Mouse (Mus musculus) heart, embryonic 13.5 days (tissue): ENCODE measurements around the gene Slc41a2. TPM values are rescaled to one million over a fixed set of nuclear protein-coding genes. Genes with fewer than 3 reads are reported as not detected.

Experiments
- ATAC-seq: fragments of 200-750 bp; cut with Nextera tagmentation; 2 replicates; pipeline ENCODE4 v1.8.0; 2017; ENCODE audit warnings: moderate TSS enrichment; ENCODE audit not compliant: insufficient number of reproducible peaks, low FRiP score, low TSS enrichment; ENCODE audit errors: extremely low read depth
- H3K27ac ChIP-seq: fragments of 300-500 bp; sonication (generic); replicated peaks from 2 replicates; pipeline ENCODE4 v1.5.1; 2015; ENCODE audit warnings: moderate library complexity, mild to moderate bottlenecking, inconsistent platforms
- H3K27me3 ChIP-seq: fragments of 300-500 bp; sonication (generic); replicated peaks from 2 replicates; pipeline ENCODE4 v1.6.1; 2015; ENCODE audit warnings: mild to moderate bottlenecking, inconsistent platforms
- H3K36me3 ChIP-seq: fragments of 300-500 bp; sonication (generic); 2 replicates; pipeline ENCODE4 v1.6.1; 2015; ENCODE audit warnings: mild to moderate bottlenecking, inconsistent platforms
- H3K4me1 ChIP-seq: fragments of 300-500 bp; sonication (generic); 2 replicates; pipeline ENCODE4 v1.6.1; 2015; ENCODE audit warnings: inconsistent platforms
- H3K4me2 ChIP-seq: fragments of 300-500 bp; sonication (generic); 2 replicates; pipeline ENCODE4 v1.6.1; 2015; ENCODE audit warnings: inconsistent platforms, mild to moderate bottlenecking, moderate library complexity
- H3K4me3 ChIP-seq: fragments of 300-500 bp; sonication (generic); 2 replicates; pipeline ENCODE4 v1.5.1; 2015; ENCODE audit warnings: moderate library complexity, mild to moderate bottlenecking, inconsistent platforms
- H3K9ac ChIP-seq: fragments of 300-500 bp; sonication (generic); 2 replicates; pipeline ENCODE4 v1.6.1; 2015; ENCODE audit warnings: inconsistent platforms, mild to moderate bottlenecking, moderate library complexity
- H3K9me3 ChIP-seq: fragments of 300-500 bp; sonication (generic); 2 replicates; pipeline ENCODE4 v1.6.1; 2016; ENCODE audit warnings: inconsistent platforms
- WGBS: fragments of 180-500 bp; shearing (Covaris S2); methylation state at CpG from one replicate; pipeline ENCODE4 v1.1.7; 2015; ENCODE audit warnings: mixed read lengths; 5-methylcytosine and 5-hydroxymethylcytosine counted together
- polyA plus RNA-seq: library from polyadenylated mRNA; unstranded; fragments of >200 nt; fragmentation: Nextera tagmentation; extraction: Ambion mirVana; gene quantifications from 2 replicates; pipeline ENCODE4 v1.2.1, GENCODE M21; 2015

Gene Slc41a2
- polyA plus RNA-seq, 1 experiment from 2014 or later: 0.62 TPM

DNA sequence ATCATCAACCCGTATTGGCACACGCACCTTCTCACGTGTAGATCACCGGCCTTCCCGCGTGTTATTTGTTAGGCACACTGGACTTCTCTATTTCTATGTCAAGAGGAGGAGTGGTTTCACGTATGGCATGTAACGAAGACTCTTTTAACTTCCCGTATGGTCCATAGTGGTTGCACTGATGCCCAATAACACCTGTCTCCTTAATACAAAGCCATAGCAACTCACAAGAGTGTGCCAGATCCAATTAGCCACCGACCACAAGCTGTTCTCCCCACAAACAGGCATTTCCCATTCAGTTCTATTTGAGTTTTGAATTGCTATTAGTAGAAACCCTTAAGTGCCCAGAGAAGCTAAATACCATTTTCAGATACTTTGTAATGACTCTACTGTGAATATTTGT is 117.5 kb downstream of the Slc41a2 start:
- Histone ChIP-seq H3K4me3 (no peak overlapping the region), H3K27me3 (no peaks in the 10 kb centered on the region), H3K27ac (no peak overlapping the region), H3K9ac (no peak overlapping the region), H3K9me3 (no peaks in the 10 kb centered on the region), H3K36me3 (no peaks in the 10 kb centered on the region), H3K4me2 (no peak overlapping the region), H3K4me1 (0 out of 2 replicates have a peak, but pooled peaks cover 3% of the 10 kb centered on the region)
- WGBS: 82% methylated on average over 10 of the region's 10 CpGs
- no peak for ATAC-seq

DNA sequence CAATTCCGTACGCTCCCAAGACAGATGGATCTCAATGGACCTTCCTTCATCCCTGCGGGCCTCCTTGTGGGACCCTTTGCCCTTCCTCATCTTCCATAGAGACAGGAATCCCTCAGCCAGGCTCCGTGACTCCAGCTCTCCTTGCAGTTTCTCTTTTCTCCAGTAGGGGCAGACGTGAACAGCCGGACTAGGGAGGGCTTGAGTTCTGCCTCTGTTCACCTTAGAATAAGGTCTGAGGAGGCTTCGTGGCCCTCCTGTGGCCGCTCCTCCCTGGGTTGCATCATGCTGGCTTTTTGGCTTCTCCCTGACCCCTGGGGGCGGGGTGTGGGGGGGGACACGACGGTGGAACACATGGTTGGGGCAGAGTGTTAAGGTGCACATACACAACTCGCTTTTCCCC is 118.0 kb downstream of the Slc41a2 start:
- H3K36me3 ChIP-seq: no peaks in the 10 kb centered on the region
- H3K27ac ChIP-seq: no peak overlapping the region
- H3K9ac ChIP-seq: no peak overlapping the region
- H3K4me3 ChIP-seq: no peak overlapping the region
- no peaks in the 10 kb centered on the region for H3K9me3 ChIP-seq
- H3K4me2 ChIP-seq: no peak overlapping the region
- H3K27me3 ChIP-seq: no peaks in the 10 kb centered on the region
- 29% methylated on average over 12 of the region's 12 CpGs for WGBS
- ATAC-seq: no peak
- 0 out of 2 replicates have a peak, but pooled peaks cover 3% of the 10 kb centered on the region for H3K4me1 ChIP-seq

DNA sequence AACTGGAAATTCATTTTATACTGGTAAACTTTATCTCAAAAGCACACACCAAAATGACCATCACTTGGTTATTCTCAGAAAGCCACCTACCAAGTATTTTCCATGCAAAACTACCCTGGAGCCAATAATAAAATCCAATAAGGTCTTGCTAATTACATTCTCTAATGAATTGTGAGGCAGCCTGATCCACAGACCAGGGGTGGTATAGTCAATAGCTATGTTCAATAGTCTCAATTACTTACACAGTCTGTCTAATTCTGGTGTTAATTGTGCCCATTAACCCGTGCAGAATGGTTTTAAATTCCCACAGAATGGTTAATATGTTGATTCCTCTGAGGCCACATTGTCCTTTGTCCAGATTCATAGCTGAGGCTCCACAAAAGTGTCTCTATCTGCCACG is 118.9 kb downstream of the Slc41a2 start:
- Histone ChIP-seq H3K36me3 (no peaks in the 10 kb centered on the region), H3K4me1 (0 out of 2 replicates have a peak, but pooled peaks cover 3% of the 10 kb centered on the region), H3K27ac (no peak overlapping the region), H3K4me2 (no peak overlapping the region), H3K9ac (no peak overlapping the region), H3K9me3 (no peaks in the 10 kb centered on the region), H3K27me3 (no peaks in the 10 kb centered on the region), H3K4me3 (no peak overlapping the region)
- 71% methylated on average over 2 of the region's 2 CpGs for WGBS
- no peak for ATAC-seq

DNA sequence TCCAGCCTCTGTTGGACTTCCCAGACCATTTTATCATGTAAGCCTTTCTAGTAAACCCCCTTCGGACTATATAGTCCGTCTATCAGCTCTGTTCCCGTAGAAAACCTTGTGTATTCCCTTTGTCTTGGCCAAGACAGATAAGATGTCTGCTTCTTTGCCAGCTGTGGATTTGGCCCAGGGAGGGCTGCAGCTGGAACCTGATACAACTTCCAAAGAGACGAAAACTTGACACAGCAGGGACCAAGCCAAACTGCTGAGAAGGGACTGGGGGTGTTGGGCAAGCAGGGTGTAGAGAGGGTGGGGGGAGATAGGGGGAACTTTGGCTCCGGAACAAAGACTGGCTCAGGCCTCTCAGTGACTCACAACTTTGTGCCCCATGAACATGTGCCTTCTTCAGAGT is 120.4 kb downstream of the Slc41a2 start:
- H3K36me3 ChIP-seq: no peaks in the 10 kb centered on the region
- no peak for ATAC-seq
- H3K27me3 ChIP-seq: no peaks in the 10 kb centered on the region
- H3K4me3 ChIP-seq: no peak overlapping the region
- H3K9me3 ChIP-seq: no peaks in the 10 kb centered on the region
- H3K27ac ChIP-seq: peak overlapping the region; percentile 55; the same call in 1 of the 2 replicates
- H3K4me2 ChIP-seq: no peak overlapping the region
- 32% methylated on average over 5 of the region's 5 CpGs for WGBS
- H3K4me1 ChIP-seq: 0 out of 2 replicates have a peak, but pooled peaks cover 3% of the 10 kb centered on the region
- H3K9ac ChIP-seq: no peak overlapping the region

DNA sequence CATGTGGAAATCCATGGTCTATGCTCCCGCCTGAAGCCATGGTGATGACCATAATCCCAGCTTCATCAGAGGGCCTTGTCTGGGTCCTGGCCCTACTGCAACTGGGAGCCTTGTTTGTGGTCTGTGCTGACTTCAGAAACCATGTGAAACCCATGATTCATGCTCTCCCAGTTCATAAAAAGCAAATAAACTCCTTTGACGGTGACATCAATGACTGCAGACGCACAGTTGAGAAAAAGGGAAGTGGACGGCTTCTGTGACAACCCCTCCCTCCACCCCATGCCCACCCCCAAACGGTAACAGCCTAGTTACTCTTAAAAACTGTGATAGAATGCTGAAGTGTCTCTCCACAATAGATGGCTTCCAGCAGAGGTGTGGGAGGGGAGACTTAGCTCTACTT is 122.1 kb downstream of the Slc41a2 start:
- Histone ChIP-seq H3K4me2 (no peak overlapping the region), H3K27me3 (no peaks in the 10 kb centered on the region), H3K27ac (0 out of 2 replicates have a peak overlapping the region, but pooled peaks have one; percentile 12), H3K9ac (no peak overlapping the region), H3K4me3 (no peak overlapping the region), H3K36me3 (no peaks in the 10 kb centered on the region), H3K4me1 (0 out of 2 replicates have a peak, but pooled peaks cover 3% of the 10 kb centered on the region), H3K9me3 (no peaks in the 10 kb centered on the region)
- ATAC-seq: no peak
- WGBS: 68% methylated on average over 5 of the region's 5 CpGs

DNA sequence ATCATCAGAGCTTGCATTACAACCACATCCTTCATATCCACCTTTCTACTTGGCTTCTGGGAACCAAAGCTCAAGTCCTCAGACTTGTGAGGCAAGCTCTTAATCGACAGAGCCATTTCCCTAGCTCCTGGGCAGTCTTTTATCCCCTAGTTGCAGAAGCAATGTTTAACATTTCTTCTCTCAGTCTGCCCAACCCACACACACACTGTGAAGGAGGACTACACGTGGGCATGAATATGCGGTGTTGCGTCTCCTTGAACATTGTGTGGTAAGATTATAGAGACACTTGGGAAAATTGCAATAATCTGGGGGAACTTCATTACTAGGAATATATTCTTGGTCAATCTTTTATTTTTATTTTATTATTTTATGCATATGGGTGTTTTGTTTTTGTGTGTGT is 125.1 kb downstream of the Slc41a2 start:
- Histone ChIP-seq H3K9me3 (no peaks in the 10 kb centered on the region), H3K27me3 (no peaks in the 10 kb centered on the region), H3K4me1 (0 out of 2 replicates have a peak, but pooled peaks cover 3% of the 10 kb centered on the region), H3K27ac (no peak overlapping the region), H3K4me2 (no peak overlapping the region), H3K9ac (no peak overlapping the region), H3K4me3 (no peak overlapping the region), H3K36me3 (no peaks in the 10 kb centered on the region)
- ATAC-seq: no peak
- WGBS: 83% methylated on average over 4 of the region's 4 CpGs

DNA sequence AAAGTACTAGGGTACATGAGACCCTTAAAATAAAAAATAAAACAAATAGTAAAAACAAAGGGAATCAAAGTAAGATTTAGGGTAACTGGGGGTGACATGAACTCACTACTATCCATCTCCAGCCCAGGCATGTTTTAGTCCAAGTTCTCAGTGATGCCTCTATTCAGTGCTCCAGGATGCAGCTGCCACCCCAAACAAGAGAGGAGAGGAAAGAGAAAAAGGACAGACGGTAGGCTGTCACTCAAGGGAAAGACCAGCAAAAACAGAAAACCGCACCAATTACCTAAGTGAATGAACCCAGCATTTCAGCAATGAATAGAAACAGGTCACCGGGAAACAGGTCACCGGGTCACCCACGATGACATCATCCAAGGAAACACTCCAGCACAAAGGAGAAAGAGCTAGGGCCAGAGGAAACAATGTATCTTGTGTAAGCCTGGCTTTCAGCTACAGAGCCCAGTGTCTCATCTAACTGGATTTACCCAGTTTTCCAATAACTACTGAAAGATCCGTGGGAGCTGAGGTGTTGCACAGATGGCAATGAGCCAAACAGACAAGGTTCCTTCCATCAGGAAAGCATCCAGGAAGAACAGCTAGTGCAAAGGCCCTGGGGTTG is 126.6 kb downstream of the Slc41a2 start:
- Histone ChIP-seq H3K4me3 (no peak overlapping the region), H3K27ac (no peak overlapping the region), H3K36me3 (no peaks in the 10 kb centered on the region), H3K4me1 (no peaks in the 10 kb centered on the region), H3K27me3 (no peaks in the 10 kb centered on the region), H3K9ac (no peak overlapping the region), H3K9me3 (no peaks in the 10 kb centered on the region), H3K4me2 (no peak overlapping the region)
- no peak for ATAC-seq
- 55% methylated on average over 6 of the region's 6 CpGs for WGBS

DNA sequence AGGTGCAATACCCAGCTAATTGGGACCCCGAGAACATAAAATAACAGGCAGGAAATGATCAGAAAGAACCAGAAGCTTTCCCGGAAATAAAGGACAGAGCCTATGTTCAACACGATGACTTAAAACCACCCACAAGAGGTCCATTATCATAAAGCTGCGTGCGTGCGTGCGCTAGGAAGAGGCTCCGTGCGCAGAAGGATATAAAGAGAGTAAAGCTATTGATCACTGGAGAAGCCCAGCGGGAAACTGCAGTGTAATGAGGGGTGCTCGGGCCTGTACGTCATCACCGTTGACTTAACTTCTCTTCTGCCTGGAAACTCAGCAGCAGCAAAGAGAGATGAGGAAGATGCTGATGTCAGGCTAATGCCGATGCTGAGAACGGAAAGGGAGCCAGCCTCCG is 127.6 kb downstream of the Slc41a2 start:
- Histone ChIP-seq H3K4me3 (no peak overlapping the region), H3K4me1 (no peaks in the 10 kb centered on the region), H3K27me3 (no peaks in the 10 kb centered on the region), H3K4me2 (no peak overlapping the region), H3K9ac (no peak overlapping the region), H3K9me3 (no peaks in the 10 kb centered on the region), H3K27ac (no peak overlapping the region), H3K36me3 (no peaks in the 10 kb centered on the region)
- ATAC-seq: no peak
- 75% methylated on average over 16 of the region's 16 CpGs for WGBS

DNA sequence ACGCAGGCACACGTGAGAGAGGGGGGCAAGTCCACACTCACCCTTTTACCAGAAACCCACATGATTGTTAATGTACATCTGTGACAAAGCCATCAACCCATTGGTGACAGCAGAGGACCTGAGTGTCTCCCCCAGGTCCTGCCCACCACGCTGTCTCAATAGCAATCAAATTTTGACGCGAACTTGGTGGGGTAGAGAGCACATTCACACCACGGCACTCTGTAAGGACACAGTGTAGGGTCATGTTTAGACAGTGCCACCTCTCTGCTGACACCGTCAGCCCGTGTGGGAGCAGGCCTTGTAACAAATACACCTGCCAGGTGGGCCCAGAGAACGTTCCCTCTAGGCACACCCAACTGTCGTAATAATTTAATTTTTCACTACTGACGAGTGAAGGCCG is 128.3 kb downstream of the Slc41a2 start:
- H3K4me3 ChIP-seq: no peak overlapping the region
- H3K27ac ChIP-seq: no peak overlapping the region
- H3K4me2 ChIP-seq: no peak overlapping the region
- no peaks in the 10 kb centered on the region for H3K4me1 ChIP-seq
- no peaks in the 10 kb centered on the region for H3K36me3 ChIP-seq
- ATAC-seq: no peak
- H3K27me3 ChIP-seq: no peaks in the 10 kb centered on the region
- 80% methylated on average over 12 of the region's 12 CpGs for WGBS
- no peak overlapping the region for H3K9ac ChIP-seq
- no peaks in the 10 kb centered on the region for H3K9me3 ChIP-seq

DNA sequence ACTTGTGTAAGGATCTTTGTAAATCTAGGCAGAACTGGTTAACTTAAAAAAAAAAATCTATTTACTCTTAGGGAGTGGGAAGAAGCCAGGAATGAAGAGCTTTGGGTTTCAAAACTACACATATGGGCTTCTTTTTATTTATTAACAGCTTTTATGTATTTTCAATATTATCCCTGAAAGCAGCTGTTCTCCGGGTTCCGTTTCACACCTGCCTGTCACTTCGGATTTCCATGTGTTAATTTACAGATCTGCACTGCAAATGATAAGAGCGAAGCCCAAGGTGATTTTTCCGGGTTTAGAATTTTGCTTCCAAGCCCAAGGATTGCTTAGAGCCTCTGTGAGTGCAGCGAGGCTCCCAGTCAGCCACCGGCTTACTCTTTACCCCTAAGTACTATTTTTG is 129.2 kb downstream of the Slc41a2 start:
- Histone ChIP-seq H3K36me3 (no peaks in the 10 kb centered on the region), H3K9me3 (no peaks in the 10 kb centered on the region), H3K27me3 (no peaks in the 10 kb centered on the region), H3K4me3 (no peak overlapping the region), H3K27ac (no peak overlapping the region), H3K4me1 (no peaks in the 10 kb centered on the region), H3K4me2 (no peak overlapping the region), H3K9ac (no peak overlapping the region)
- 70% methylated on average over 7 of the region's 7 CpGs for WGBS
- no peak for ATAC-seq

DNA sequence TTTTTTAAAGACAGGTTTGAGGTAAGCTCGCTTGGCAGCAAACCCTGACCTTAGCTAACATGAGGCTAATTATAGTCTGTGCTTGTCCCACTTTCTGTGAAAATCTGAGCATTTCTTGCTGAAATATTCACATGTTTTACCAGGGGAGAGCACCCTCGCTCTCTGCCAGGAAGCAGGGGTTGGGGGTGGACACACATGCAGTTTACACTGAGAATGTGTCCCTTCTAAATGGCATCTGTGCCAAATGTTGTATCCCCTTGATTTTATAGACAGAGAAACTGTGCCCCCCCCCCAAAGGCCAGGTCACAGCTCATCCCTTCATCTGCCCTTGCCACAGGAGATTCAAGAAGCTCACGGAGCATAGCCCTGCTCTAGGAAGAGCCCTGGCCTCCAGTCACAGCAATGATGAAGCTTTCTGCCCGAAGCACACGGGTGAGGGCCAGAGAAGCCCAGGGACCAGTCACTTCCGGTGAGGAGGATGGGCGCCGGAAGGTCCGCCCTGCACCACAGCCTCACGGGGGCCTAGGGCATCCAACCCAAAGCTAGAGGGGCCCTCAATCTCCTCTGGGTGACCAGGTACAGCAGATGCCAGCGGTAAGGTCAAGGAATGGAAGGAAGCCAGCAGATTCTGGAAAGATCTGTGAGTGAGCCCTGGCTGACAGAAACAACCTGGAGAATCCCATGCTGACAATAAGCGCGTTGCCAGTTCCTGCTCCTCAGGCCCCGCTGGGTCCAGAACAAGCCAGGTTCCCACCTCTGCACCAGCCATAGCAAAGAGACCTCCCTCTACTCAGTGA is 134.6 kb downstream of the Slc41a2 start:
- H3K36me3 ChIP-seq: no peaks in the 10 kb centered on the region
- no peak for ATAC-seq
- WGBS: 82% methylated on average over 14 of the region's 14 CpGs

DNA sequence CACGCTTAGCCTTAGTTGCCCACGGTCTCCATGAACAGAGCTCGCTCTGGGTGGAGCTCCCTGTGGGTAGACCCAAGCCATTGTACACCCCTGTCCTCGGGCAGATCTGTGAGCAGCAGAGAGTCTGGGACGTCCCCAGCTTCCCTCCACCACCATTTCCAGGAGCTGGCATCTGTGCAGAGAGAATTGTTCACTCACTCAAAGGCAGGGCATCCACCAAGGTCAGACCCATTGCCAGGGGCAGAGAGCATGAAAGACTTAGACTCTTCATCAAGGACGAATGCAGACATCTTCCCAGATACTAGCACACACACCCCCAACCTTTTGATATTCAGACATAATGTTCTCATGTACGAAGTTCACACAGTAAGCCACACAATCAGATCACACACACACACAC is 136.2 kb downstream of the Slc41a2 start:
- no peaks in the 10 kb centered on the region for H3K36me3 ChIP-seq
- no peak overlapping the region for H3K27ac ChIP-seq
- no peaks in the 10 kb centered on the region for H3K27me3 ChIP-seq
- no peak overlapping the region for H3K9ac ChIP-seq
- 72% methylated on average over 7 of the region's 7 CpGs for WGBS
- H3K4me2 ChIP-seq: no peak overlapping the region
- H3K9me3 ChIP-seq: no peaks in the 10 kb centered on the region
- H3K4me3 ChIP-seq: no peak overlapping the region
- no peak for ATAC-seq
- peaks cover 13% of the 10 kb centered on the region for H3K4me1 ChIP-seq

More for the DNA sequence above, 134.6 kb downstream of the Slc41a2 start:
- Histone ChIP-seq H3K4me2 (no peak overlapping the region), H3K9me3 (no peaks in the 10 kb centered on the region), H3K27ac (no peak overlapping the region), H3K4me1 (peaks cover 9% of the 10 kb centered on the region), H3K27me3 (no peaks in the 10 kb centered on the region), H3K9ac (no peak overlapping the region), H3K4me3 (no peak overlapping the region)
